Mouse (Mus musculus): ENCODE results near the gene Anks1b. TPM values are rescaled to one million over a fixed set of nuclear protein-coding genes. Genes with fewer than 3 reads are reported as not detected.

Anks1b gene
- total RNA-seq, 4 experiments from 2014 or later, result 0.18 to 0.46 (median 0.32) TPM

DNA sequence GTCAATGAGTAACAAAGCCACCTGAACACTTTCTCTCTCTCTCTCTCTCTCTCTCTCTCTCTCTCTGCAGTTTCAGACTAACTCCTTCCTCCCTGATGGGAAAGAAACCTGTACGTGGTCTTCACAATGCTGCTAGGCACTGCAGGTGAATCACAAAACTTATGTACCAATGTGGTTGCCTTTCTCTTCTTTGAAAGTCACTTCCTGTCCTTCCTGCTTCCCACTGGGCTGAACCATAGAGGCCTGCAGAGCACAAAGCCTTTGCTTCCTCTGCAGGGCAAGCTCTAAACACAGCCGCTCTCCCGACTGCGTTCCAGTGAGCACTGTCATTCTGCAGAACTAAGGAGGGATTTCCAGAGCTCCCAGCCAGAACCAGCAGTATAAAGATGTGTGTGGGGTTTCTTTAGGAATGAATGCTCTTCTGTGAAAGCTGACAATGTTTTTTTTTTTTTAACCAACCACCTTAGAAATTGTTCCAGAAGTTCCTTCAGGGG, 931.3 kb downstream of the Anks1b start:
- no peak for DNase-seq (ENCODE audit: low spot score in 2 of 2)

DNA sequence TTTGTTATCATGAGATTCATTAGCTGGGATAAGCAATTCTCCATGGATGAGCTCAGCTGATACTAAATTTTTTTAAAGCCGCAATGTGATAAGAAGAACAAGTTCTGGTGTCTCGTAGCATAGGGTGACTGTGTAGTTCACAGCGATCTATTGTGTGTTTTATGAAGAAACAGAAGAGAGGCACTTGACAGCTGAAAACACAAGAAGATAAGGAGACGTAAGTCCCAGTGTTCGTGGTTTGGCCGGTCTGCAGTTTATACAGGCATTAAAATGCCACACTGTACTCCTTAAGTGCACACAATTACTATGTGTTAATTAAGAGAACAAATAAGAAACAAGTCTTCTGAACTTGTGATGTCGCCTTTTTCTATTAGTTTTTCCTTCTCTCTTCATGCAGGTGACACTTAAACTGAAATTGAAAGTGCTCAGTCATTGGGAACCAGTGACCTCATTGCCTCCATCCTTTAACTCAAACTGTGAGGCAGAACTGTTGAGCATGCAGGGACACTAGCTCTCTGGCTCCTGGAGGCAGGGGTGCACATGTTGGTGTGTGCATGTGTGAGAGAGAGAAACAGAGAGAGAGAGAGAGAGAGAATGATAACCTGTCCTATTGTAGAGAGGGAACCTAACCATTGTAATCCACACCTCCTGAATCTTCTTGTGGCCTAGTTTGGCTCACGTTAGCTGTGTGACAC, 935.5 kb downstream of the Anks1b start:
- no peak for DNase-seq (ENCODE audit: low spot score in 2 of 2)

GRCm38 (mm10) chr10:90809911-90810590, 936.7 kb downstream of the Anks1b start:
- no peak for DNase-seq (ENCODE audit: low spot score in 2 of 2)

GRCm38 (mm10) chr10:90811446-90811845, 938.1 kb downstream of the Anks1b start:
- no peak for DNase-seq (ENCODE audit: low spot score in 2 of 2)

DNA sequence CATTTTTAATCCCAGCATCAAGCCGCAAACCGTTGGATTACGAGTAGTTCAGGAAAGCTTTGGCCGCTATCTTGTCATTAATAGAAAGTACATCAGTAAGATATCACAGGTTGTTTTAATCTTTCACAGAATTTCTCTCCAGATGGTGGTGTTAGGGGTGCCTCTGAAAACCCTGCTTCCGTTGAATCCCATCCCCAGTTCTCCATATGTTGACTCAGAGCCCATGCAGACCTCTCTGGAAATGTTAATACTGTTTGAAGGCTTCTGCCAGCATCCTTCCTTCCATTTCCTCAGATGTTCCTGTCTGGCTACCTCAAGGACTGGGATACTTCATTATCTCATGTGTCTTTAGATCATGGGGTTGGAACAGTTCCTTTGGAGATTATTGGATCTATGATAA, 940.0 kb downstream of the Anks1b start:
- DNase-seq (ENCODE audit: low spot score in 2 of 2), result no peak

GRCm38 (mm10) chr10:90814412-90814811, 941.1 kb downstream of the Anks1b start:
- no peak for DNase-seq (ENCODE audit: low spot score in 2 of 2)

DNA sequence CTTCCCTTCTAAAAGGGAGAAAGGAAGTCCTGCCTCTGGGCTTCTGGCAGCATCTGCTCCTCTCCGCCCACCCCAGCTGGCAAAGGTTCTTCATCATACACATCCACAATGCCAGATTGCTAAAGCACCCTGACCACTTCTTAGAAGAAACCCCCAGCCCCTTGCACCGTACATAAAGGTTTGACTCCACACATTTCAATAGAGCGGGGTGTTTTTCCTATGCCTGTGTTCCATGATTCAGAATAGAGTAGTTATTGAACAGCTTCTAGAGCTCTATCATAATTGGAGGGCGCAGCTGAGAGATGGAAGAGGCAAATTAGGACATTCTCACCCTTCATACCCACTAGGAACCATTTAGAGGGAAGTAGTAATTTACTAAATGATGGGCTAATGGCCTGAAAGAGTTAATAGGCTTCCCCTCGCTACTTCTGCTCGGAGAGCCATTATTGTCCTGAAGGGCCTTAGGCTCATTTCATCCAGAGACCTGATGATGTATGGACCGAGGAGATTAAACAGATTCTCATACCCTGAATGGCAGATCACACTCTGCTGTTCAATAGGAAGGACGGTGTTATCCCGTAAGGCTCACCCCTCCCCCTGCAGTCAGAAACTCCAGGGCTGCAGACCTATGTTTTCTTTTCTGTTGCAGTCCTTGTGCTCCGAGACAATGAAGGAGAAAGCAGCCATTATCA, 945.1 kb downstream of the Anks1b start:
- no peak for DNase-seq (ENCODE audit: low spot score in 2 of 2)

- DNase-seq (ENCODE audit: low spot score in 2 of 2), result no peak
Measured at GRCm38 (mm10) chr10:90823438-90823837, 950.1 kb downstream of the Anks1b start.

GRCm38 (mm10) chr10:90824692-90825091, 951.4 kb downstream of the Anks1b start:
- DNase-seq (ENCODE audit: low spot score in 2 of 2), result no peak

- DNase-seq (ENCODE audit: low spot score in 2 of 2), result no peak
Measured at GRCm38 (mm10) chr10:90826939-90827338, 953.6 kb downstream of the Anks1b start.

GRCm38 (mm10) chr10:90828581-90829393, 955.5 kb downstream of the Anks1b start:
- DNase-seq (ENCODE audit: low spot score in 2 of 2), result no peak

- DNase-seq (ENCODE audit: low spot score in 2 of 2), result no peak
Measured at GRCm38 (mm10) chr10:90829394-90830267, 956.3 kb downstream of the Anks1b start.

GRCm38 (mm10) chr10:90830268-90830585, 956.9 kb downstream of the Anks1b start:
- DNase-seq (ENCODE audit: low spot score in 2 of 2), result no peak

GRCm38 (mm10) chr10:90830591-90831287, 957.4 kb downstream of the Anks1b start:
- no peak for DNase-seq (ENCODE audit: low spot score in 2 of 2)

GRCm38 (mm10) chr10:90831288-90831626, 957.9 kb downstream of the Anks1b start:
- no peak for DNase-seq (ENCODE audit: low spot score in 2 of 2)

DNA sequence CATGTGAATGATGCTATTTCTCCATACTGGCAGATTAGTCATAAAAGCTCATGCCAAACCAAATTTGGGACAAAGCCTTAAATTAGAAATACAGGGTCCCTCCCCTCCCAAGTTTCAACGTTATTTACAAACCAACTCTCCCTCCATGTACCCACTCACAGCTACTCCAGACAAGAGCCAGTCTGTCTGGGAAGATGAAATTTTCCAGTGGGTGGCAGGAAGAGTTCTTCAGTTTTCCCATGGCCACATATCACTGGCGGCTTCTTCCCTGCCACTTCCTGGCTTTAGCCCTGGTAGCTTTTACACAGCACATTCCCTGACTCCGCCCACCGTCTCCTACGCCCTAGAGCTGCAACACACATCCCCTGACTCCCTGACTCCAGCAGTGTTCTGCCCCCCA, 961.0 kb downstream of the Anks1b start:
- DNase-seq (ENCODE audit: low spot score in 2 of 2), result no peak

DNA sequence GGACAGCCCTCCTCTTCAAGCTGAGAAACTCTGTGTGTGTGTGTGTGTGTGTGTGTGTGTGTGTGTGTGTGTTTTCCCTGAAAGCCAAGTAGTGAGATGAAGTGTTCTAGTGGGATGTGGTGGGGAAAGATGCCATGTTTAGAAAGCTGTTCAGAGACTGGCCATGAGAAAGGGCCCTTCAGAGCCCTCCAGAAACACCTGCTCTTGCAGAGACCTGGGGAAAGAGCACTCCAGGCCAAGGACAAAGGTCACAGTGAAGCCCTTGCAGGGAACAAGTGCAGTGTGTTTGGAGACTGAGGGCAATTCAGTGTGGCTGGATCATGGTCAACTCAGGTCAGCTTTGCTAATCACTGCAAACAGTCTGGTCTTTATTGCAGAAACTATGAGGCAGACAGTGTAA, 961.9 kb downstream of the Anks1b start:
- no peak for DNase-seq (ENCODE audit: low spot score in 2 of 2)

- DNase-seq (ENCODE audit: low spot score in 2 of 2), result no peak
Measured at GRCm38 (mm10) chr10:90839611-90840335, 966.5 kb downstream of the Anks1b start.

- DNase-seq (ENCODE audit: low spot score in 2 of 2), result no peak
Measured at GRCm38 (mm10) chr10:90842398-90842797, 969.1 kb downstream of the Anks1b start.

Measured in gastrocnemius, adult 8-10 months (tissue).